Mouse (Mus musculus) activated CD4-positive, CD25-positive, alpha-beta regulatory T cell (primary cell): Measurements from ENCODE around the gene Gm8773. TPM values are rescaled to one million over a fixed set of nuclear protein-coding genes. Genes with fewer than 3 reads are reported as not detected.

Source experiments
- polyA plus RNA-seq, 2 experiments: library from polyadenylated mRNA; unstranded; fragments of 100-300 nt; shearing (Covaris generic); gene quantifications; one replicate each; pipeline ENCODE4 v1.2.1; 2017

Gene Gm8773
- polyA plus RNA-seq = 1 to 10 TPM in 1 of 2 experiments, under 1 TPM in 1; 0.30 to 1.2 TPM

DNA sequence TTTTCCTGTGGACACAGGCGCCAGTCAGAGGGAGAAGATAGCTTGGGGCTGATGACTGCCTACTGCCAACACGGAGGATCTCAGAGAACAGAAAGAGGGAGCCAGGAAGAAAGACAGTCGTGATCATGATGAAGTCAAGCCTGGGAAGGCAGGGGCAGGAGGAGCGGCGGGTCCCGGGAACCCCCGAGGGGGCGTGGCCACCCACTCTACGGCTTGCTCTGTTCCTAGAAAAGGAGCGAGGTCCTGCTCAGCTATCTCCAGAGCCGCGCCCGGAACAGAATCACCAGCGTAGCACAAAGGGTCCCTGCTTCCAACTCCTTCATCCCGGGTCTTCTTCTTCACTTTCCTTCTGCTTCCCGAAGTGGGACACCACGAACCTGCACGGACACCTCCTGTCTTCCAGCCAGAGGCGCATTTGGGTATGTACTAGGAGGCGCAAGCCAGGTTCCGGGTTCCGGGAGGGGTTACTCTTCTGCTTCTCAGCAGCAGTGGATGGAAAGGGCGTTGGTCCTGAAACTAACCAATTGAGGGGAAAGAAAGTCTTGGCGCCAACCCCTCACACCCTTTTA lies at the start of gene Gm8773:
Gm8773 (plus strand) TSS at position 51 of the 569 bp plus-strand sequence.

DNA sequence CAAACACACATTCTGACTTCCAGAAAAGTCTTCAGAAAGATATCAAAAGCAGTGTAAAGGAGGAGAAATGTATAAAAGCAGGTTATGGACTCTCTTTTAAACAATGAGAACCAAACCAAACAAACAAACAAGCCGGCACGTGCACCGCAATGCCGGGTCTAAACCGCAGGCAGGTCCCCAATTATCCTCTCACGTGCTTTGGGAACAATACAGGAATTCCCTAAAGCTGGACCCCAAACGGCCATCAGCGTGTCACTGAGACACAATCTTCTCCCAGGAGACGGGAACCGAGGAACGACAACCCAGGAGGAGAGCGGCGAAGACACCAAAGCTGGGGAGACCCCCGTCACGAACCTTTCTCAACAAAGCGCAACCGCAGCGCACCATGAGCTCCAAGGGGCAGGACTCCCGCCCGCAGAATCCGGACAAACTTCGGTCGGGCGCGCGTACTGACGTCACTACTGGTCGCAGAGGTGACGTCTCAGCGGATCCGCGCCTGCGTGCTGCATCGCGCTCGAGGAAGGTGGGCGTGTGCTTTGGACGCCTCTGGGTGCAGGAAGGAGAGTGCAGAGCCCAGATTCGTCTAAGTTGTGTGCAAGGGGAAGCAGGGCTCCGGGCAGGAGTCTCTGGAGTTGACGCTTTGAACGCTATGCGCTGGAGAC lies 14.4 kb upstream of the Gm8773 start, which contains the start of gene Gtpbp10:
Gtpbp10 (minus strand) TSS at position 460 of the 662 bp plus-strand sequence.

Other genes with a start within 250 kb of the Gm8773 start
- under 1 TPM; 0.29 to 0.96 TPM for gene Cdk14, start 153.5 kb upstream of the Gm8773 start, polyA plus RNA-seq
- not detected for gene 1700015F17Rik, start 94.7 kb upstream of the Gm8773 start, polyA plus RNA-seq
- gene Cldn12, start 58.8 kb upstream of the Gm8773 start, polyA plus RNA-seq = 1 to 10 TPM in 1 of 2 experiments, not detected in 1; 3.1 TPM
- gene Gtpbp10, start 14.3 kb upstream of the Gm8773 start, polyA plus RNA-seq = 10 to 100 TPM in 1 of 2 experiments, 1 to 10 TPM in 1; 9.8 to 15.0 TPM
- not detected for gene Cfap69, start 90.4 kb downstream of the Gm8773 start, polyA plus RNA-seq
- under 1 TPM in 1 of 2 experiments, not detected in 1; 0.48 TPM for gene Steap2, start 120.8 kb downstream of the Gm8773 start, polyA plus RNA-seq
- under 1 TPM in 1 of 2 experiments, not detected in 1; 0.31 TPM for gene Steap1, start 175.5 kb downstream of the Gm8773 start, polyA plus RNA-seq